Mouse (Mus musculus): ENCODE measurements around the gene Cyb561d2. TPM values are rescaled to one million over a fixed set of nuclear protein-coding genes. Genes with fewer than 3 reads are reported as not detected.

Gene Cyb561d2
- polyA plus RNA-seq, 1 experiment: 0.06 TPM

DNA sequence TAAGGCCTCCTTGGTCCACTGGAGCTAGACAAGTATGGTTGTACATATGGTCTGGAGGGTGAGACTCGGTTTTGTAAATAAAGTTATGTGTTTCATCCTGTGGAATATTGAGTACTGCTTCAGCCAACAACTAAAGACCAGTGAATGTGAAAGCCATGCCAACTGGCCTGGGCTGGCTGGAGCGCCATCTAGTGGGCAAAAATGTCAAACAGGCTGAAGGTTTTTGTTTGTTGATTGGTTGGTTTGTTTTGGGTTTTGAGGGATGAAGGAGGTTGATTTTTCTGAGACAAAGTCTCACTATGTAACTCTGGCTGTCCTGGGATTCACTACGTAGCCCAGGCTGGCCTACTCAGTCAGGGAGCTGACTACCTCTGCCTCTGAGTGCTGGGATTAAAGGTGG lies 3.6 kb upstream of the Cyb561d2 start:
- Histone ChIP-seq H3K9me3 (ENCODE audit: control insufficient read depth, low read length) (peaks cover 2% of the 10 kb centered on the region; the same call in 1 of the 2 replicates), H3K27me3 (ENCODE audit: control insufficient read depth) (peaks cover 19% of the 10 kb centered on the region), H3K4me1 (ENCODE audit: control insufficient read depth) (peaks cover 62% of the 10 kb centered on the region), H3K4me3 (replicated peaks) (no peak overlapping the region), H3K36me3 (ENCODE audit: control insufficient read depth) (peaks cover 15% of the 10 kb centered on the region)
- TF ChIP-seq TAL1 (IDR thresholded peaks at IDR 0.05; ENCODE audit: low read length) (no peak), GATA1 (IDR thresholded peaks at IDR 0.05; ENCODE audit: low read length) (no peak)

DNA sequence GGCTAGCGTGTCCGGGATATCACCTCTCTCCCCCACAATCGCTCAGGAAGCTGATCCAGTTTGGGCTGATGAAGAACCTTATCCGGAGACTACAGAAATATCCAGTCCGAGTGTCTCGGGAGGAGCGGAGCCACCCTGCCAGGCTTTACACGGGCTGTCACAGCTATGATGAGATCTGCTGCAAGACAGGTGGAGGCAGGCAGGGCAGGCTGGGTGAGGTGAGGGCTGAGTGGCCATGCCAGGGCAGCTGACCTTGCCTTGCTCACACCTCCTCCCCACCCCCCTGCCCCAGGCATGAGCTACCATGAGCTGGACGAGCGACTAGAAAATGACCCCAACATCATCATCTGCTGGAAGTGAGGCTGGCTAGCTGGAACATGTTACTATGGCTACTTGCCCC lies 3.2 kb upstream of the Cyb561d2 start:
- peaks cover 62% of the 10 kb centered on the region for H3K4me1 ChIP-seq (ENCODE audit: control insufficient read depth)
- peaks cover 2% of the 10 kb centered on the region; the same call in 1 of the 2 replicates for H3K9me3 ChIP-seq (ENCODE audit: control insufficient read depth, low read length)
- H3K4me3 ChIP-seq (replicated peaks): no peak overlapping the region
- peaks cover 19% of the 10 kb centered on the region for H3K36me3 ChIP-seq (ENCODE audit: control insufficient read depth)
- TF ChIP-seq TAL1 (IDR thresholded peaks at IDR 0.05; ENCODE audit: low read length): no peak
- TF ChIP-seq GATA1 (IDR thresholded peaks at IDR 0.05; ENCODE audit: low read length): no peak
- H3K27me3 ChIP-seq (ENCODE audit: control insufficient read depth): peaks cover 15% of the 10 kb centered on the region

GRCm38 (mm10) chr9:107544729-107545128 lies 2.7 kb upstream of the Cyb561d2 start:
- TF ChIP-seq TAL1 (IDR thresholded peaks at IDR 0.05; ENCODE audit: low read length) (no peak), GATA1 (IDR thresholded peaks at IDR 0.05; ENCODE audit: low read length) (no peak)
- H3K36me3 ChIP-seq (ENCODE audit: control insufficient read depth): peaks cover 23% of the 10 kb centered on the region
- H3K27me3 ChIP-seq (ENCODE audit: control insufficient read depth): peaks cover 12% of the 10 kb centered on the region
- peaks cover 67% of the 10 kb centered on the region for H3K4me1 ChIP-seq (ENCODE audit: control insufficient read depth)
- H3K9me3 ChIP-seq (ENCODE audit: control insufficient read depth, low read length): peaks cover 2% of the 10 kb centered on the region; the same call in 1 of the 2 replicates
- no peak overlapping the region for H3K4me3 ChIP-seq (replicated peaks)

DNA sequence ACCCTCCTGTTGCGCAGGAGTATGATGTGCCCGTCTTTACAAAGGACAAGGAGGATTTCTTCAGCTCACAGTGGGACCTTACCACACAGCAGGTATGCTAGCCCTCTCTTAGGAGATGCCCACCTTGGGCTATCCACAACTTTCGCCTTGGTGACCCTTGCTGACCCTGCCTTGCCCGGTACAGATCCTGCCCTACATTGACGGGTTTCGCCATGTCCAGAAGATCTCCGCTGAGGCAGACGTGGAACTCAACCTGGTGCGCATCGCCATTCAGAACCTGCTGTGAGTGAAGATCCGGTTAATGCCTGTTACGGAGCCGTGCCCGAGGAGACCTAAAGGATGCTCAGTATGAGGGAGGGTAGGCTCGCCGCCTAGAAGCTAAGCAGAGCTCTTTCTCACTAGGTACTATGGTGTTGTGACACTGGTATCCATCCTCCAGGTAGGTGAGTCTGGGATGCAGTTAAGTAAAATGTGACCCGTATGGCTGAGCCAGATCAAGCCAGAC lies 2.3 kb upstream of the Cyb561d2 start:
- TF ChIP-seq GATA1 (IDR thresholded peaks at IDR 0.05; ENCODE audit: low read length) (no peak), TAL1 (IDR thresholded peaks at IDR 0.05; ENCODE audit: low read length) (no peak)

GRCm38 (mm10) chr9:107543299-107543698 lies 1.3 kb upstream of the Cyb561d2 start:
- peaks cover 2% of the 10 kb centered on the region; the same call in 1 of the 2 replicates for H3K9me3 ChIP-seq (ENCODE audit: control insufficient read depth, low read length)
- H3K27me3 ChIP-seq (ENCODE audit: control insufficient read depth): no peaks in the 10 kb centered on the region; the same call in 1 of the 2 replicates
- TF ChIP-seq GATA1 (IDR thresholded peaks at IDR 0.05; ENCODE audit: low read length) (no peak), TAL1 (IDR thresholded peaks at IDR 0.05; ENCODE audit: low read length) (no peak)
- peaks cover 71% of the 10 kb centered on the region for H3K4me1 ChIP-seq (ENCODE audit: control insufficient read depth)
- H3K4me3 ChIP-seq (replicated peaks): no peak overlapping the region
- peaks cover 38% of the 10 kb centered on the region for H3K36me3 ChIP-seq (ENCODE audit: control insufficient read depth)

More for the DNA sequence above, 2.3 kb upstream of the Cyb561d2 start:
- Histone ChIP-seq H3K9me3 (ENCODE audit: control insufficient read depth, low read length) (peaks cover 2% of the 10 kb centered on the region; the same call in 1 of the 2 replicates), H3K4me3 (replicated peaks) (no peak overlapping the region), H3K36me3 (ENCODE audit: control insufficient read depth) (peaks cover 28% of the 10 kb centered on the region), H3K4me1 (ENCODE audit: control insufficient read depth) (peaks cover 68% of the 10 kb centered on the region), H3K27me3 (ENCODE audit: control insufficient read depth) (peaks cover 7% of the 10 kb centered on the region)

DNA sequence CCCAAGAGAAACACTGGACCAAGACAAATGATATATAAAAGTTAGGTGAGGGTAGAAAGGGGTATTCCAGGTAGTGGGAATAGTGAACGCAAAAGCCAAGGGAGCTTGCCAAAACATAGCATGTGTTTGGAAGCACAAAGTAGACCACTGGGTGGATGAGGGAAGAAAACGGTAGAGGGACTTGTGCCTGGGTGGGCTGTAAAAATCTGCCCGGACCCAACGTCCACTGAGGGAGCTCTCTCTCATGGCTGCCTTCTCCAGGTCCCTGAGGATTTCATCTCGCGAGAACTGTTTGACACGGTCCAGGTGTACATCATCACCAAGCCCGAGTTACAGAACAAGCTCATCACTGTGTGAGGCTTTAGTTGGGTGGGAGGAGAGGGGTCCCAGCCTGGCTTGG lies 728 bp upstream of the Cyb561d2 start:
- Histone ChIP-seq H3K4me1 (ENCODE audit: control insufficient read depth) (peaks cover 72% of the 10 kb centered on the region), H3K36me3 (ENCODE audit: control insufficient read depth) (peaks cover 43% of the 10 kb centered on the region), H3K27me3 (ENCODE audit: control insufficient read depth) (no peaks in the 10 kb centered on the region), H3K9me3 (ENCODE audit: control insufficient read depth, low read length) (peaks cover 2% of the 10 kb centered on the region; the same call in 1 of the 2 replicates), H3K4me3 (replicated peaks) (peak overlapping the region; percentile 84)
- TF ChIP-seq GATA1 (IDR thresholded peaks at IDR 0.05; ENCODE audit: low read length) (no peak), TAL1 (IDR thresholded peaks at IDR 0.05; ENCODE audit: low read length) (no peak)

DNA sequence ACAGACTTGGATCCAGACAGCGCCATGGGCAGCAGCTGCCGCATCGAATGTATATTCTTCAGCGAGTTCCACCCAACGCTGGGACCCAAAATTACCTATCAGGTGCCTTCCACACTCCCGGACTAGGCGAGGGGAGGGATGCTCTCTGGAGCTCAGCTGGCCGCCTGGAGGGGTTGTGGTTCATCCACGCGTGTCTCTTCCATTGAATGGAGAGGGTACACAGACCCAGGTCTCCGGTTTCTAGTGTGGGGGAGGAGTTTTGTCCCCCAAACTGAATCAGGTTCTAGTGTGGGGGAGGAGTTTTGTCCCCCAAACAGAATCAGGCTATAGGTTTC lies 326 bp upstream of the Cyb561d2 start:
- H3K27me3 ChIP-seq (ENCODE audit: control insufficient read depth): no peaks in the 10 kb centered on the region
- H3K9me3 ChIP-seq (ENCODE audit: control insufficient read depth, low read length): peaks cover 2% of the 10 kb centered on the region; the same call in 1 of the 2 replicates
- H3K4me1 ChIP-seq (ENCODE audit: control insufficient read depth): peaks cover 72% of the 10 kb centered on the region
- TF ChIP-seq GATA1 (IDR thresholded peaks at IDR 0.05; ENCODE audit: low read length): no peak
- TF ChIP-seq TAL1 (IDR thresholded peaks at IDR 0.05; ENCODE audit: low read length): no peak
- H3K36me3 ChIP-seq (ENCODE audit: control insufficient read depth): peaks cover 47% of the 10 kb centered on the region
- H3K4me3 ChIP-seq (replicated peaks): peak overlapping the region; percentile 84

- H3K4me1 ChIP-seq (ENCODE audit: control insufficient read depth): peaks cover 72% of the 10 kb centered on the region
- peaks cover 59% of the 10 kb centered on the region for H3K36me3 ChIP-seq (ENCODE audit: control insufficient read depth)
- peak overlapping the region; percentile 84 for H3K4me3 ChIP-seq (replicated peaks)
- H3K27me3 ChIP-seq (ENCODE audit: control insufficient read depth): no peaks in the 10 kb centered on the region
- TF ChIP-seq GATA1 (IDR thresholded peaks at IDR 0.05; ENCODE audit: low read length) (no peak), TAL1 (IDR thresholded peaks at IDR 0.05; ENCODE audit: low read length) (no peak)
- peaks cover 2% of the 10 kb centered on the region; the same call in 1 of the 2 replicates for H3K9me3 ChIP-seq (ENCODE audit: control insufficient read depth, low read length)
These were observed 988 bp downstream of the Cyb561d2 start for GRCm38 (mm10) chr9:107541005-107541404.

- Histone ChIP-seq H3K27me3 (ENCODE audit: control insufficient read depth) (no peaks in the 10 kb centered on the region), H3K4me1 (ENCODE audit: control insufficient read depth) (peaks cover 72% of the 10 kb centered on the region), H3K4me3 (replicated peaks) (no peak overlapping the region), H3K9me3 (ENCODE audit: control insufficient read depth, low read length) (peaks cover 2% of the 10 kb centered on the region; the same call in 1 of the 2 replicates), H3K36me3 (ENCODE audit: control insufficient read depth) (peaks cover 64% of the 10 kb centered on the region)
- TF ChIP-seq GATA1 (IDR thresholded peaks at IDR 0.05; ENCODE audit: low read length) (no peak), TAL1 (IDR thresholded peaks at IDR 0.05; ENCODE audit: low read length) (no peak)
These were observed 1.6 kb downstream of the Cyb561d2 start for GRCm38 (mm10) chr9:107540420-107540819.

All from erythroblast, embryonic 14.5 days (primary cell).